Mouse (Mus musculus) adrenal gland, adult 18-20 months (tissue): ENCODE measurements around the gene Rasgef1b. TPM values are rescaled to one million over a fixed set of nuclear protein-coding genes. Genes with fewer than 3 reads are reported as not detected.

ENCODE experiments used
- DNase-seq, 2 experiments: peaks; one replicate each; pipeline ENCODE4 v3.0.0; 2021 to 2022; ENCODE audit warnings: low spot score in 2 of 2
- total RNA-seq, 2 experiments: library from RNA; stranded (reverse); gene quantifications; 1 replicate in 1 of 2; 2 replicates in 1 of 2; pipeline ENCODE4 v1.2.3; 2021

Rasgef1b gene
- total RNA-seq, 2 experiments from 2014 or later, result 10.4 to 13.3 TPM

GRCm38 (mm10) chr5:99496931-99497782 is 231.7 kb downstream of the Rasgef1b start:
- no peak for DNase-seq

GRCm38 (mm10) chr5:99496157-99496453 is 232.8 kb downstream of the Rasgef1b start:
- no peak for DNase-seq

- DNase-seq, result no peak
These were observed 233.3 kb downstream of the Rasgef1b start for GRCm38 (mm10) chr5:99495354-99496156.

GRCm38 (mm10) chr5:99493861-99494260 is 235.0 kb downstream of the Rasgef1b start:
- DNase-seq, result no peak

GRCm38 (mm10) chr5:99493017-99493416 is 235.8 kb downstream of the Rasgef1b start:
- no peak for DNase-seq

GRCm38 (mm10) chr5:99488479-99489158 is 240.2 kb downstream of the Rasgef1b start:
- no peak for DNase-seq

GRCm38 (mm10) chr5:99487009-99487858 is 241.6 kb downstream of the Rasgef1b start:
- no peak for DNase-seq

GRCm38 (mm10) chr5:99483162-99483561 is 245.7 kb downstream of the Rasgef1b start:
- no peak for DNase-seq

- no peak for DNase-seq
These were observed 246.3 kb downstream of the Rasgef1b start for GRCm38 (mm10) chr5:99482524-99482923.

- no peak for DNase-seq
These were observed 246.8 kb downstream of the Rasgef1b start for GRCm38 (mm10) chr5:99482016-99482415.

GRCm38 (mm10) chr5:99480078-99481031 is 248.5 kb downstream of the Rasgef1b start:
- no peak for DNase-seq

- peak; percentile 29 to 30 for DNase-seq
These were observed 249.4 kb downstream of the Rasgef1b start for GRCm38 (mm10) chr5:99479263-99480077.

- DNase-seq, result no peak
These were observed 250.1 kb downstream of the Rasgef1b start for GRCm38 (mm10) chr5:99478716-99479115.

- no peak for DNase-seq
These were observed 251.4 kb downstream of the Rasgef1b start for GRCm38 (mm10) chr5:99477420-99477815.

- DNase-seq, result no peak
These were observed 252.0 kb downstream of the Rasgef1b start for GRCm38 (mm10) chr5:99476640-99477419.

- no peak for DNase-seq
These were observed 256.1 kb downstream of the Rasgef1b start for GRCm38 (mm10) chr5:99472607-99473335.

GRCm38 (mm10) chr5:99471790-99472189 is 257.1 kb downstream of the Rasgef1b start:
- DNase-seq, result no peak
